Mouse (Mus musculus) intestine, embryonic 14.5 days (tissue): Measurements from ENCODE around the gene Pomgnt2. TPM values are rescaled to one million over a fixed set of nuclear protein-coding genes. Genes with fewer than 3 reads are reported as not detected.

ENCODE experiments used
- polyA plus RNA-seq: library from polyadenylated mRNA; unstranded; fragments of >200 nt; fragmentation: Nextera tagmentation; extraction: Ambion mirVana; gene quantifications from 2 replicates; pipeline ENCODE4 v1.2.1, GENCODE M21; 2014

The Pomgnt2 gene
- polyA plus RNA-seq, 1 experiment from 2014 or later = 12.8 TPM

Other genes with a start within 250 kb of the Pomgnt2 start
- gene Zfp651, start 237.8 kb downstream of the Pomgnt2 start, polyA plus RNA-seq = 13.1 and 14.1 TPM in 2 replicates
- gene Klhl40, start 219.5 kb downstream of the Pomgnt2 start, polyA plus RNA-seq = 0.22 and 0.26 TPM in 2 replicates
- gene Hhatl, start 204.6 kb downstream of the Pomgnt2 start, polyA plus RNA-seq = 2.0 and 2.4 TPM in 2 replicates
- 1.9 and 2.5 TPM in 2 replicates for gene Ccdc13, start 157.6 kb downstream of the Pomgnt2 start, polyA plus RNA-seq
- gene Higd1a, start 138.7 kb downstream of the Pomgnt2 start, polyA plus RNA-seq = 190 and 193 TPM in 2 replicates
- 0.23 and 0.24 TPM in 2 replicates for gene Ackr2, start 98.8 kb downstream of the Pomgnt2 start, polyA plus RNA-seq
- gene Cyp8b1, start 80.8 kb downstream of the Pomgnt2 start, polyA plus RNA-seq = not detected in 2 replicates
- 2.7 and 2.9 TPM in 2 replicates for gene Fam198a, start 46.1 kb downstream of the Pomgnt2 start, polyA plus RNA-seq
- gene Snrk, start 120.2 kb upstream of the Pomgnt2 start, polyA plus RNA-seq = 38.3 and 38.8 TPM in 2 replicates